Mouse (Mus musculus) gastrocnemius, postnatal 25 days (tissue): ENCODE measurements around the gene BC029722. TPM values are rescaled to one million over a fixed set of nuclear protein-coding genes. Genes with fewer than 3 reads are reported as not detected.
A peak's percentile ranks its signal among the peaks of the same experiment; 100 is the strongest.

Experiments
- DNase-seq: peaks from one replicate; pipeline ENCODE4 v3.0.0; 2022
- total RNA-seq, 2 experiments: library from RNA; stranded (reverse); gene quantifications; 1 replicate in 1 of 2; 2 replicates in 1 of 2; pipeline ENCODE4 v1.2.3; 2021

Gene BC029722
- total RNA-seq, 2 experiments from 2014 or later: 22.3 to 25.3 TPM

- peak; percentile 97 for DNase-seq
These were observed 432 bp downstream of the BC029722 start for GRCm38 (mm10) chr2:155818596-155819391.

- peak; percentile 69 for DNase-seq
These were observed 1.7 kb downstream of the BC029722 start for GRCm38 (mm10) chr2:155817301-155818245.

GRCm38 (mm10) chr2:155816179-155816578 is 3.0 kb downstream of the BC029722 start:
- no peak for DNase-seq

GRCm38 (mm10) chr2:155814829-155815228 is 4.4 kb downstream of the BC029722 start:
- DNase-seq: no peak

GRCm38 (mm10) chr2:155812637-155813036 is 6.6 kb downstream of the BC029722 start:
- DNase-seq: no peak

GRCm38 (mm10) chr2:155811821-155812396 is 7.3 kb downstream of the BC029722 start:
- no peak for DNase-seq

GRCm38 (mm10) chr2:155809620-155810019 is 9.6 kb downstream of the BC029722 start:
- DNase-seq: no peak

- DNase-seq: no peak
These were observed 11.8 kb downstream of the BC029722 start for GRCm38 (mm10) chr2:155807408-155807807.

- peak; percentile 54 for DNase-seq
These were observed 12.7 kb downstream of the BC029722 start for GRCm38 (mm10) chr2:155806548-155806947.

- no peak for DNase-seq
These were observed 13.3 kb downstream of the BC029722 start for GRCm38 (mm10) chr2:155805925-155806255.

- peak; percentile 74 for DNase-seq
These were observed 13.8 kb downstream of the BC029722 start for GRCm38 (mm10) chr2:155805231-155805924.

GRCm38 (mm10) chr2:155804053-155804452 is 15.2 kb downstream of the BC029722 start:
- DNase-seq: no peak

- no peak for DNase-seq
These were observed 16.5 kb downstream of the BC029722 start for GRCm38 (mm10) chr2:155802761-155803160.

GRCm38 (mm10) chr2:155798613-155799012 is 20.6 kb downstream of the BC029722 start:
- DNase-seq: no peak

- no peak for DNase-seq
These were observed 24.4 kb downstream of the BC029722 start for GRCm38 (mm10) chr2:155794674-155795445.

GRCm38 (mm10) chr2:155792899-155793298 is 26.3 kb downstream of the BC029722 start:
- DNase-seq: no peak

GRCm38 (mm10) chr2:155787949-155788931 is 31.0 kb downstream of the BC029722 start:
- DNase-seq: no peak

GRCm38 (mm10) chr2:155786905-155787304 is 32.3 kb downstream of the BC029722 start:
- no peak for DNase-seq

- DNase-seq: no peak
These were observed 34.7 kb downstream of the BC029722 start for GRCm38 (mm10) chr2:155784534-155784933.

- no peak for DNase-seq
These were observed 39.7 kb downstream of the BC029722 start for GRCm38 (mm10) chr2:155779506-155779905.
